In the genomic region with DNA sequence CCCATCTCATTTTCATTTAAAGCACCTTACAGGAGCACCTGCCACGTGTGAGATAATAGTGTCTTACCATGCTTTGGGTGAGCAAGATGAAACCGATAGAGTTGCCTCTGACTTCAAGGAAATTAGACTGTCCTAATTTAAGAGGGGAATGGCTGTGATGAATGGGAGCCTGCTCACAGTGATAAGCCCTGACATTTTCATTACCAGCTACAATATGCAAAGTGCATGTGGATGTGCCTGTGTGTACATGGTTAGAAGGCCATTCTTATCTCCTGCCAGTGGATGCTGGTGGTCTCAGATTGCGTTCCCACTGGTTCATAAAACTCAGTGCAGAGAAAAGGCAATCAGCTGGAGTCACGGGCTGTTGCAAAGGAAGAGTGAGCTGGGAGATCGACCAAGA, we compare ENCODE assay signal across 11 mouse cellular contexts. TPM values are rescaled to one million over a fixed set of nuclear protein-coding genes. Genes with fewer than 3 reads are reported as not detected.
DNase-seq lines count a peak whose midpoint lies in the region; ATAC-seq and TF ChIP-seq lines count a peak whose summit lies in the region.
"Had no signal": no experiment of that assay in that cellular context is flagged by ENCODE, and none has a peak within 500 bp of the region (broad histone marks: within the 10 kb centered on the region; RNA-seq: fewer than 3 reads in every experiment).

No protein-coding gene starts in this region.

- H3K27me3 ChIP-seq in kidney, embryonic 15.5 days: no peaks in the 10 kb centered on the region
- no peaks in the 10 kb centered on the region for H3K27me3 ChIP-seq in midbrain, embryonic 13.5 days
- H3K27me3 ChIP-seq: heart, embryonic 15.5 days; limb, embryonic 13.5 days had no signal

- no peak overlapping the region for H3K9ac ChIP-seq in kidney, embryonic 15.5 days
- H3K9ac ChIP-seq in midbrain, embryonic 13.5 days (replicated peaks): no peak overlapping the region
- H3K9ac ChIP-seq: heart, embryonic 15.5 days; limb, embryonic 13.5 days had no signal

- TF ChIP-seq CTCF in bone marrow, adult 2 months (IDR thresholded peaks at IDR 0.05; ENCODE audit: control insufficient read depth, insufficient read depth, low read length): no peak

- no peak for ATAC-seq in kidney, embryonic 15.5 days (replicated peaks; ENCODE audit: low FRiP score)
- ATAC-seq in granulocyte monocyte progenitor cell, adult 5-6 weeks (replicated peaks; ENCODE audit: poor library complexity, severe bottlenecking): 0 out of 2 replicates have a peak, but pooled peaks have one; percentile 4
- peak; percentile 68 for ATAC-seq in midbrain, embryonic 13.5 days
- ATAC-seq: forebrain, embryonic 14.5 days had no signal

- H3K4me2 ChIP-seq in kidney, embryonic 15.5 days: no peak overlapping the region
- H3K4me2 ChIP-seq in midbrain, embryonic 13.5 days (replicated peaks): no peak overlapping the region
- H3K4me2 ChIP-seq: heart, embryonic 15.5 days; limb, embryonic 13.5 days had no signal

- WGBS in kidney, embryonic 15.5 days: 42% methylated on average over 5 of the region's 5 CpGs
- WGBS in bone marrow, adult 2 months: 42% methylated on average over 5 of the region's 5 CpGs
- WGBS in midbrain, embryonic 13.5 days: 72% methylated on average over 5 of the region's 5 CpGs

- no peak for TF ChIP-seq POLR2A in bone marrow, adult 2 months (IDR thresholded peaks at IDR 0.05; ENCODE audit: borderline replicate concordance, control insufficient read depth, low read depth, low read length)

- H3K27ac ChIP-seq in kidney, embryonic 15.5 days: peak overlapping the region; percentile 27; the same call in 1 of the 2 replicates
- peak overlapping the region; percentile 73; the same call in 1 of the 2 replicates for H3K27ac ChIP-seq in bone marrow, adult 2 months (ENCODE audit: control insufficient read depth, insufficient read depth, low read depth, low read length, poor library complexity)
- no peak overlapping the region for H3K27ac ChIP-seq in midbrain, embryonic 13.5 days
- H3K27ac ChIP-seq: limb, embryonic 13.5 days had no signal

- H3K4me1 ChIP-seq in kidney, embryonic 15.5 days: peaks cover 37% of the 10 kb centered on the region
- peaks cover 7% of the 10 kb centered on the region for H3K4me1 ChIP-seq in bone marrow, adult 2 months (ENCODE audit: control insufficient read depth, insufficient read depth, low read length)
- H3K4me1 ChIP-seq in midbrain, embryonic 13.5 days (replicated peaks): peaks cover 18% of the 10 kb centered on the region

- no peak overlapping the region for H3K4me3 ChIP-seq in kidney, embryonic 15.5 days (replicated peaks)
- no peak overlapping the region for H3K4me3 ChIP-seq in bone marrow, adult 2 months (replicated peaks; ENCODE audit: control insufficient read depth, low read depth, low read length)
- no peak overlapping the region for H3K4me3 ChIP-seq in midbrain, embryonic 13.5 days (replicated peaks)
- H3K4me3 ChIP-seq: heart, embryonic 15.5 days; limb, embryonic 13.5 days had no signal

- no peak for DNase-seq in kidney, adult 11 months
- no peak for DNase-seq in layer of hippocampus, postnatal 36 days
- no peak for DNase-seq in cerebellum, postnatal 4 days (ENCODE audit: low spot score in 2 of 2)
- no peak for DNase-seq in adrenal gland, postnatal 25 days

- H3K9me3 ChIP-seq in kidney, embryonic 15.5 days (replicated peaks): no peaks in the 10 kb centered on the region
- H3K9me3 ChIP-seq in midbrain, embryonic 13.5 days: no peaks in the 10 kb centered on the region
- H3K9me3 ChIP-seq: heart, embryonic 15.5 days; limb, embryonic 13.5 days had no signal

- H3K36me3 ChIP-seq in kidney, embryonic 15.5 days: no peaks in the 10 kb centered on the region
- H3K36me3 ChIP-seq in midbrain, embryonic 13.5 days: no peaks in the 10 kb centered on the region
- H3K36me3 ChIP-seq: heart, embryonic 15.5 days; limb, embryonic 13.5 days had no signal

RNA-seq across cellular contexts. Expression of gene Cpeb4, which starts 40.6 kb away (rescaled TPM):
- polyA plus RNA-seq in kidney, embryonic 15.5 days (2015; fragmentation: Nextera tagmentation; extraction: Ambion mirVana): 3.6 and 3.9 TPM in 2 replicates
- 27.5 and 38.1 TPM in 2 replicates for polyA plus RNA-seq in bone marrow, adult 2 months (2011; ENCODE audit: insufficient read depth, insufficient read length, low replicate concordance, missing spikeins)
- total RNA-seq in granulocyte monocyte progenitor cell, adult 5-6 weeks (2014; fragmentation: Nextera tagmentation): 4.3 and 9.2 TPM in 2 replicates
- 6.7 and 7.6 TPM in 2 replicates for total RNA-seq in granulocyte monocyte progenitor cell, adult 5-6 weeks (2017)
- polyA plus RNA-seq in midbrain, embryonic 13.5 days (2015; fragmentation: Nextera tagmentation; extraction: Ambion mirVana): 14.2 and 15.9 TPM in 2 replicates
- 100 to 1,000 TPM; 156 to 163 TPM for total RNA-seq in layer of hippocampus, postnatal 36 days (2021)
- total RNA-seq in adrenal gland, postnatal 25 days (2021): 77.0 and 92.2 TPM in 2 replicates
